In the genomic region with DNA sequence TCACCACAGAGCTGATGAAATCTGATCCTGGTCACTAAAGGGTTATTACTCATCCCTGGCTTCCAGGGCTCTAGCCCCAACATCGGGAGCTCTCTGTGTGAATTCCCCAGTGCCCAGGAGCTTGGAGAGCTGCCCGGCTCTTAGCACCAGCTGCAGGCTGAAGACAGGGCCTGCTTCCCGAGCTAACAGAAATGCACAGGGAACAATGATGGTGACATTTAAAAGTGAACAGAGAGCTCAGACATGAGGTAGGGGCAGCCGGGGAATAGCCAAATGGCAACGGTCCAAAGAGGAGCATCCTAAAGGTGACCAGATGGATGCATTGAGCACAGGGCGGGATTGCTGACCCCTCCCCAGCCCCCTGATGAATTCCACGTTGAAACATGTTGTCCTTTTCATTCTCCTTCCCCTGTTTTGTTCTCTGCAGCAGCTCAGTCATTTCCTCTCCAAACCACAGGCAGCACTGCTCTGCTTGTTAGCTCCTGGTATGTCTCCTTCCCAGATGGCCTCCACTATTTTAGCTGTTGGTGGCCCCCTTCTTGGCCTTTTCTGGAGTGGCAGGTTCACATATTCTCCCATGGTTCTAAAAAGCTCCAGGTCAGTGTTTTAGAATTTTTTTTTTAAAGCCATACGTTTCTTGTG, we compare ENCODE assay signal across 9 mouse cellular contexts. TPM values are rescaled to one million over a fixed set of nuclear protein-coding genes. Genes with fewer than 3 reads are reported as not detected.
A peak's percentile ranks its signal among the peaks of the same experiment; 100 is the strongest.
DNase-seq lines count a peak whose midpoint lies in the region; ATAC-seq lines count a peak whose summit lies in the region.
"Had no signal": no experiment of that assay in that cellular context is flagged by ENCODE, and none has a peak within 500 bp of the region (broad histone marks: within the 10 kb centered on the region; RNA-seq: fewer than 3 reads in every experiment).

No protein-coding gene starts in this region.

- H3K9me3 ChIP-seq in kidney, embryonic 16.5 days (ENCODE audit: low read length): no peaks in the 10 kb centered on the region
- H3K9me3 ChIP-seq: liver, embryonic 15.5 days had no signal

- no peak overlapping the region for H3K9ac ChIP-seq in kidney, embryonic 16.5 days (replicated peaks; ENCODE audit: low read length)
- H3K9ac ChIP-seq: liver, embryonic 15.5 days had no signal

- peaks cover 9% of the 10 kb centered on the region; the same call in 1 of the 2 replicates for H3K4me1 ChIP-seq in kidney, embryonic 16.5 days (ENCODE audit: insufficient read depth, low read length)
- H3K4me1 ChIP-seq: liver, embryonic 15.5 days had no signal

- H3K27me3 ChIP-seq in kidney, embryonic 16.5 days (ENCODE audit: insufficient read depth, low read length): no peaks in the 10 kb centered on the region
- H3K27me3 ChIP-seq: liver, embryonic 15.5 days had no signal

- 56% methylated on average over 8 of the region's 8 CpGs for WGBS in kidney, embryonic 16.5 days

- no peak overlapping the region for H3K27ac ChIP-seq in kidney, embryonic 16.5 days (ENCODE audit: low read length)
- H3K27ac ChIP-seq: liver, embryonic 15.5 days had no signal

- no peak overlapping the region for H3K4me3 ChIP-seq in kidney, embryonic 16.5 days (ENCODE audit: low read length)
- H3K4me3 ChIP-seq: liver, embryonic 15.5 days had no signal

- H3K36me3 ChIP-seq in kidney, embryonic 16.5 days (ENCODE audit: insufficient read depth, low read length): peaks cover 33% of the 10 kb centered on the region
- H3K36me3 ChIP-seq: liver, embryonic 15.5 days had no signal

- no peak for ATAC-seq in kidney, embryonic 16.5 days (ENCODE audit: low FRiP score, low TSS enrichment)
- ATAC-seq in granulocyte monocyte progenitor cell, adult 5-6 weeks (replicated peaks; ENCODE audit: poor library complexity, severe bottlenecking): peak; percentile 33; the same call in 1 of the 2 replicates

- no peak overlapping the region for H3K4me2 ChIP-seq in kidney, embryonic 16.5 days (replicated peaks; ENCODE audit: low read depth, low read length)
- H3K4me2 ChIP-seq: liver, embryonic 15.5 days had no signal

- peak; percentile 35 to 39 for DNase-seq in kidney, postnatal 4 days
- DNase-seq in cerebellum, adult 9-11 months: peak; percentile 21
- DNase-seq in left cerebral cortex, postnatal 25 days (ENCODE audit: low spot score in 2 of 2): peak; percentile 26 to 59
- no peak for DNase-seq in ovary, postnatal 14 days (ENCODE audit: low spot score)
- no peak for DNase-seq in kidney, postnatal 14 days
- no peak for DNase-seq in kidney, adult 9 months

- intact Hi-C loops in left cerebral cortex, postnatal 25 days (cut with DNase I): no loop called here

RNA-seq across cellular contexts. Expression of gene Mkrn1, which starts 58.4 kb away (rescaled TPM):
- 59.4 and 64.1 TPM in 2 replicates for polyA plus RNA-seq in kidney, embryonic 16.5 days (2015; fragmentation: Nextera tagmentation; extraction: Ambion mirVana)
- total RNA-seq in granulocyte monocyte progenitor cell, adult 5-6 weeks (2014; fragmentation: Nextera tagmentation): 35.5 and 43.6 TPM in 2 replicates
- total RNA-seq in granulocyte monocyte progenitor cell, adult 5-6 weeks (2017): 27.1 and 32.9 TPM in 2 replicates
- 100 to 1,000 TPM; 152 to 154 TPM for total RNA-seq in left cerebral cortex, postnatal 25 days (2021)

Comparison
In these comparisons a context has a peak if more than half of its experiments do, and no peak if none do; other contexts are left out.
1. DNase-seq: peak in kidney, postnatal 4 days (2 of 2), cerebellum, adult 9-11 months (single experiment) and left cerebral cortex, postnatal 25 days (2 of 2); none in ovary, postnatal 14 days (single experiment), kidney, postnatal 14 days (single experiment) and kidney, adult 9 months (single experiment).